Mouse (Mus musculus) heart, embryonic 16.5 days (tissue): ENCODE data around the gene Btbd9. TPM values are rescaled to one million over a fixed set of nuclear protein-coding genes. Genes with fewer than 3 reads are reported as not detected.
"Not testable (repeated sequence)": the region's sequence is repeated elsewhere in the genome, so short reads cannot be mapped to it uniquely, and the experiment has no call there.

Source experiments
- ATAC-seq: fragments of 200-750 bp; cut with Nextera tagmentation; replicated peaks from 2 replicates; pipeline ENCODE4 v1.8.0; 2017; ENCODE audit warnings: moderate number of reproducible peaks; ENCODE audit not compliant: insufficient read depth, low FRiP score; ENCODE audit errors: extremely low read depth
- H3K27ac ChIP-seq: fragments of 300-500 bp; sonication (generic); 2 replicates; pipeline ENCODE4 v1.5.1; 2014; ENCODE audit warnings: mild to moderate bottlenecking, low read length, control low read depth, moderate library complexity
- H3K27me3 ChIP-seq: fragments of 300-500 bp; sonication (generic); 2 replicates; pipeline ENCODE4 v1.6.1; 2014; ENCODE audit warnings: low read length, mixed read lengths; ENCODE audit not compliant: control insufficient read depth, insufficient read depth
- H3K36me3 ChIP-seq: fragments of 300-500 bp; sonication (generic); 2 replicates; pipeline ENCODE4 v1.6.1; 2014; ENCODE audit not compliant: control insufficient read depth, insufficient read depth
- H3K4me1 ChIP-seq: fragments of 300-500 bp; sonication (generic); 2 replicates; pipeline ENCODE4 v1.6.1; 2014; ENCODE audit warnings: low read length, mixed read lengths; ENCODE audit not compliant: control insufficient read depth, insufficient read depth
- H3K4me2 ChIP-seq: fragments of 300-500 bp; sonication (generic); 2 replicates; pipeline ENCODE4 v1.6.1; 2014; ENCODE audit warnings: low read depth, mild to moderate bottlenecking, control low read depth, low read length
- H3K4me3 ChIP-seq: fragments of 300-500 bp; sonication (generic); 2 replicates; pipeline ENCODE4 v1.5.1; 2014; ENCODE audit warnings: mild to moderate bottlenecking, control low read depth, low read length
- H3K9ac ChIP-seq: fragments of 300-500 bp; sonication (generic); 2 replicates; pipeline ENCODE4 v1.6.1; 2014; ENCODE audit warnings: low read length, control low read depth
- H3K9me3 ChIP-seq: fragments of 300-500 bp; sonication (generic); replicated peaks from 2 replicates; pipeline ENCODE4 v1.6.1; 2016; ENCODE audit warnings: low read length; ENCODE audit not compliant: control insufficient read depth
- WGBS: fragments of 180-500 bp; shearing (Covaris S2); extraction: QIAGEN DNeasy Blood & Tissue Kit; methylation state at CpG from one replicate; pipeline ENCODE4 v1.1.7; 2014; 5-methylcytosine and 5-hydroxymethylcytosine counted together
- polyA plus RNA-seq: library from polyadenylated mRNA; unstranded; fragments of >200 nt; fragmentation: Nextera tagmentation; extraction: Ambion mirVana; gene quantifications from 2 replicates; pipeline ENCODE4 v1.2.1, GENCODE M21; 2015

The Btbd9 gene
- 38.9 and 41.2 TPM in 2 replicates for polyA plus RNA-seq

- under 1% methylated on average over 82 of the region's 94 CpGs for WGBS
- peak within 1 kb of the TSS; percentile 80 for H3K9ac ChIP-seq
Measured at GRCm38 (mm10) chr17:30575941-30576773, at the start of gene Btbd9. Gene Btbd9, minus strand, starts transcription at chr17:30576488.

GRCm38 (mm10) chr17:30624132-30624531 is 47.8 kb upstream of the Btbd9 start, which contains the start of gene Dnah8:
Gene Dnah8, plus strand, starts transcription at chr17:30624354.
- not testable (repeated sequence) for H3K4me3 ChIP-seq, ATAC-seq
- no CpG with 5 or more reads among the region's 20 CpGs for WGBS

More at GRCm38 (mm10) chr17:30575941-30576773, at the start of gene Btbd9:
- H3K27me3 ChIP-seq, result no peaks in the 10 kb centered on the region
- peak within 1 kb of the TSS; percentile 89 for H3K27ac ChIP-seq
- H3K4me3 ChIP-seq, result peak within 1 kb of the TSS; percentile 86
- H3K4me2 ChIP-seq, result peak within 1 kb of the TSS; percentile 86
- ATAC-seq, result peak; percentile 85
- H3K4me1 ChIP-seq, result peaks cover 19% of the 10 kb centered on the region
- no peaks in the 10 kb centered on the region for H3K36me3 ChIP-seq
- no peaks in the 10 kb centered on the region for H3K9me3 ChIP-seq

GRCm38 (mm10) chr17:30623200-30623599 is 46.9 kb upstream of the Btbd9 start:
- Histone ChIP-seq H3K27me3 (no peaks in the 10 kb centered on the region), H3K4me3 (no peak overlapping the region), H3K4me1 (no peaks in the 10 kb centered on the region), H3K27ac (no peak overlapping the region), H3K9ac (no peak overlapping the region), H3K36me3 (no peaks in the 10 kb centered on the region), H3K9me3 (no peaks in the 10 kb centered on the region), H3K4me2 (no peak overlapping the region)
- ATAC-seq, result no peak
- 71% methylated on average over 3 of the region's 3 CpGs for WGBS

More at GRCm38 (mm10) chr17:30624132-30624531, 47.8 kb upstream of the Btbd9 start, which contains the start of gene Dnah8:
- H3K9ac ChIP-seq, H3K27ac ChIP-seq, H3K4me2 ChIP-seq, H3K27me3 ChIP-seq, H3K36me3 ChIP-seq, H3K4me1 ChIP-seq, H3K9me3 ChIP-seq: not testable (repeated sequence)

- no peak for ATAC-seq
- no peak overlapping the region for H3K4me2 ChIP-seq
- H3K4me1 ChIP-seq, result no peaks in the 10 kb centered on the region
- no peaks in the 10 kb centered on the region for H3K27me3 ChIP-seq
- 60% methylated on average over 4 of the region's 4 CpGs for WGBS
- H3K27ac ChIP-seq, result no peak overlapping the region
- no peak overlapping the region for H3K9ac ChIP-seq
- H3K36me3 ChIP-seq, result no peaks in the 10 kb centered on the region
- H3K4me3 ChIP-seq, result no peak overlapping the region
- H3K9me3 ChIP-seq, result no peaks in the 10 kb centered on the region
Measured at GRCm38 (mm10) chr17:30621450-30621849, 45.2 kb upstream of the Btbd9 start.

- no peak overlapping the region for H3K27ac ChIP-seq
- H3K4me1 ChIP-seq, result no peaks in the 10 kb centered on the region
- no peak overlapping the region for H3K4me3 ChIP-seq
- H3K36me3 ChIP-seq, result no peaks in the 10 kb centered on the region
- H3K27me3 ChIP-seq, result no peaks in the 10 kb centered on the region
- no peaks in the 10 kb centered on the region for H3K9me3 ChIP-seq
- H3K4me2 ChIP-seq, result no peak overlapping the region
- WGBS, result 51% methylated on average over 2 of the region's 2 CpGs
- no peak for ATAC-seq
- no peak overlapping the region for H3K9ac ChIP-seq
Measured at GRCm38 (mm10) chr17:30620548-30620947, 44.3 kb upstream of the Btbd9 start.

- Histone ChIP-seq H3K36me3 (no peaks in the 10 kb centered on the region), H3K9me3 (no peaks in the 10 kb centered on the region), H3K9ac (no peak overlapping the region), H3K27ac (no peak overlapping the region), H3K4me1 (no peaks in the 10 kb centered on the region), H3K4me3 (no peak overlapping the region), H3K27me3 (no peaks in the 10 kb centered on the region), H3K4me2 (no peak overlapping the region)
- WGBS, result 47% methylated on average over 2 of the region's 2 CpGs
- no peak for ATAC-seq
Measured at GRCm38 (mm10) chr17:30619153-30619552, 42.9 kb upstream of the Btbd9 start.

- Histone ChIP-seq H3K36me3 (no peaks in the 10 kb centered on the region), H3K27me3 (no peaks in the 10 kb centered on the region), H3K4me2 (no peak overlapping the region), H3K9ac (no peak overlapping the region), H3K4me1 (no peaks in the 10 kb centered on the region), H3K4me3 (no peak overlapping the region), H3K9me3 (no peaks in the 10 kb centered on the region), H3K27ac (no peak overlapping the region)
- 85% methylated on average over 3 of the region's 3 CpGs for WGBS
- no peak for ATAC-seq
Measured at GRCm38 (mm10) chr17:30618136-30618891, 42.0 kb upstream of the Btbd9 start.

GRCm38 (mm10) chr17:30616203-30616602 is 39.9 kb upstream of the Btbd9 start:
- Histone ChIP-seq H3K9me3 (no peaks in the 10 kb centered on the region), H3K27me3 (no peaks in the 10 kb centered on the region), H3K4me3 (no peak overlapping the region), H3K27ac (no peak overlapping the region), H3K9ac (no peak overlapping the region), H3K4me2 (no peak overlapping the region), H3K36me3 (no peaks in the 10 kb centered on the region), H3K4me1 (peaks cover 6% of the 10 kb centered on the region)
- no peak for ATAC-seq
- WGBS, result 87% methylated on average over 5 of the region's 5 CpGs

- no peaks in the 10 kb centered on the region for H3K27me3 ChIP-seq
- H3K4me2 ChIP-seq, result no peak overlapping the region
- no peak for ATAC-seq
- peaks cover 5% of the 10 kb centered on the region; the same call in 1 of the 2 replicates for H3K9me3 ChIP-seq
- H3K4me3 ChIP-seq, result no peak overlapping the region
- no peak overlapping the region for H3K9ac ChIP-seq
- 0 out of 2 replicates have a peak, but pooled peaks cover 2% of the 10 kb centered on the region for H3K36me3 ChIP-seq
- no peak overlapping the region for H3K27ac ChIP-seq
- peaks cover 19% of the 10 kb centered on the region for H3K4me1 ChIP-seq
Measured at GRCm38 (mm10) chr17:30613350-30613749, 37.1 kb upstream of the Btbd9 start.
